Mouse (Mus musculus): ENCODE data around the gene Dnase2b.

DNA sequence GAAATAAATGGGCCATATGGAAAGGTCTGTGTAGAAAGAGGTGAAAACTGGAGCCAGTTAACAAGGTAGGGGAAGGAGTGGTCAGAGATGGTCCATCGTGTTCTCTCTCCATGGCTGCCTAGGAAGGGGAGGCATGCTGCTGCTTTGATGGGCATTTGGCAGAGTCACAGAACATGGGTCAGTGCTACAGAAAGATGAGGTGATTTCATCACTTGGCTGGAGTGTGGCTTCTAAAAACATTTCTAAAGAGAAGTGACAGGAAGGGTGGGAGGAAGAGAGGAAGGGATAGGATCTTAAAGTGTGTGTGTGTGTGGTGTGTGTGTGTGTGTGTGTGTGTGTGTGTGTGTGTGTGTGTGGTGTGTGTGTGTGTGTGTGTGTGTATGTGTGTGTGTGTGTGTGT is 44.1 kb downstream of the Dnase2b start:
- TF ChIP-seq CTCF (IDR thresholded peaks at IDR 0.05; ENCODE audit: low read depth, low read length) (no peak), POLR2A (IDR thresholded peaks at IDR 0.05; ENCODE audit: extremely low read depth, insufficient read depth, low read length) (no peak)

Data from liver, adult 2 months (tissue).